Mouse (Mus musculus) midbrain, embryonic 16.5 days (tissue): ENCODE results near the gene Lnx2. TPM values are rescaled to one million over a fixed set of nuclear protein-coding genes. Genes with fewer than 3 reads are reported as not detected.

Experiments used
- ATAC-seq: fragments of 200-750 bp; cut with Nextera tagmentation; 2 replicates; pipeline ENCODE4 v1.8.0; 2017; ENCODE audit warnings: moderate TSS enrichment
- H3K27ac ChIP-seq: fragments of 300-500 bp; sonication (generic); 2 replicates; pipeline ENCODE4 v1.5.1; 2014; ENCODE audit warnings: mild to moderate bottlenecking, low read length, mixed read lengths
- H3K27me3 ChIP-seq: fragments of 300-500 bp; sonication (generic); 2 replicates; pipeline ENCODE4 v1.6.1; 2014; ENCODE audit warnings: low read depth, low read length, mixed read lengths; ENCODE audit not compliant: control insufficient read depth, insufficient read depth
- H3K36me3 ChIP-seq: fragments of 300-500 bp; sonication (generic); 2 replicates; pipeline ENCODE4 v1.6.1; 2014; ENCODE audit warnings: mild to moderate bottlenecking, low read length, moderate library complexity, mixed read lengths; ENCODE audit not compliant: control insufficient read depth, insufficient read depth
- H3K4me1 ChIP-seq: fragments of 300-500 bp; sonication (generic); 2 replicates; pipeline ENCODE4 v1.6.1; 2014; ENCODE audit warnings: mild to moderate bottlenecking, low read length, mixed read lengths; ENCODE audit not compliant: control insufficient read depth, insufficient read depth
- H3K4me2 ChIP-seq: fragments of 300-500 bp; sonication (generic); 2 replicates; pipeline ENCODE4 v1.6.1; 2014; ENCODE audit warnings: mild to moderate bottlenecking, low read length, mixed read lengths
- H3K4me3 ChIP-seq: fragments of 300-500 bp; sonication (generic); 2 replicates; pipeline ENCODE4 v1.5.1; 2014; ENCODE audit warnings: low read depth, mild to moderate bottlenecking, low read length, moderate library complexity, mixed read lengths
- H3K9ac ChIP-seq: fragments of 300-500 bp; sonication (generic); 2 replicates; pipeline ENCODE4 v1.6.1; 2014; ENCODE audit warnings: low read depth, low read length, mixed read lengths
- H3K9me3 ChIP-seq: fragments of 300-500 bp; sonication (generic); replicated peaks from 2 replicates; pipeline ENCODE4 v1.6.1; 2014; ENCODE audit warnings: mild to moderate bottlenecking, low read length, mixed read lengths; ENCODE audit not compliant: control insufficient read depth, poor library complexity, severe bottlenecking
- WGBS: fragments of 180-500 bp; shearing (Covaris S2); extraction: QIAGEN DNeasy Blood & Tissue Kit; methylation state at CpG from one replicate; pipeline ENCODE4 v1.1.7; 2014; 5-methylcytosine and 5-hydroxymethylcytosine counted together
- polyA plus RNA-seq: library from polyadenylated mRNA; unstranded; fragments of >200 nt; fragmentation: Nextera tagmentation; extraction: Ambion mirVana; gene quantifications from 2 replicates; pipeline ENCODE4 v1.2.1, GENCODE M21; 2015

Lnx2 gene
- polyA plus RNA-seq, 1 experiment from 2014 or later: 4.5 TPM

GRCm38 (mm10) chr5:147107276-147107675 is 30.9 kb upstream of the Lnx2 start:
- Histone ChIP-seq H3K4me3 (no peak overlapping the region), H3K27me3 (no peaks in the 10 kb centered on the region), H3K9ac (no peak overlapping the region), H3K9me3 (no peaks in the 10 kb centered on the region), H3K27ac (no peak overlapping the region), H3K4me2 (no peak overlapping the region), H3K4me1 (no peaks in the 10 kb centered on the region), H3K36me3 (peaks cover 8% of the 10 kb centered on the region; the same call in 1 of the 2 replicates)
- 90% methylated on average over 3 of the region's 3 CpGs for WGBS
- ATAC-seq: no peak

- H3K4me2 ChIP-seq: no peak overlapping the region
- H3K4me3 ChIP-seq: no peak overlapping the region
Observed at GRCm38 (mm10) chr5:147102295-147102694, 25.9 kb upstream of the Lnx2 start.

GRCm38 (mm10) chr5:147100180-147100579 is 23.8 kb upstream of the Lnx2 start:
- ATAC-seq: no peak
- Histone ChIP-seq H3K4me3 (no peak overlapping the region), H3K4me2 (no peak overlapping the region), H3K9ac (no peak overlapping the region), H3K4me1 (no peaks in the 10 kb centered on the region), H3K27me3 (no peaks in the 10 kb centered on the region), H3K27ac (no peak overlapping the region), H3K36me3 (peaks cover 2% of the 10 kb centered on the region; the same call in 1 of the 2 replicates), H3K9me3 (no peaks in the 10 kb centered on the region)
- 71% methylated on average over 2 of the region's 2 CpGs for WGBS

More at GRCm38 (mm10) chr5:147102295-147102694, 25.9 kb upstream of the Lnx2 start:
- ATAC-seq: no peak
- 87% methylated on average over 6 of the region's 6 CpGs for WGBS
- Histone ChIP-seq H3K4me1 (no peaks in the 10 kb centered on the region), H3K9me3 (no peaks in the 10 kb centered on the region), H3K9ac (no peak overlapping the region), H3K27ac (no peak overlapping the region), H3K36me3 (peaks cover 3% of the 10 kb centered on the region; the same call in 1 of the 2 replicates), H3K27me3 (no peaks in the 10 kb centered on the region)

GRCm38 (mm10) chr5:147098667-147099066 is 22.3 kb upstream of the Lnx2 start:
- Histone ChIP-seq H3K4me2 (no peak overlapping the region), H3K27me3 (no peaks in the 10 kb centered on the region), H3K9me3 (no peaks in the 10 kb centered on the region), H3K36me3 (no peaks in the 10 kb centered on the region), H3K4me1 (no peaks in the 10 kb centered on the region), H3K9ac (no peak overlapping the region), H3K27ac (no peak overlapping the region), H3K4me3 (no peak overlapping the region)
- no peak for ATAC-seq
- 91% methylated on average over 7 of the region's 7 CpGs for WGBS

GRCm38 (mm10) chr5:147096586-147096985 is 20.2 kb upstream of the Lnx2 start:
- H3K4me1 ChIP-seq: no peaks in the 10 kb centered on the region
- no peak overlapping the region for H3K4me3 ChIP-seq
- H3K27me3 ChIP-seq: no peaks in the 10 kb centered on the region
- ATAC-seq: no peak
- no peak overlapping the region for H3K4me2 ChIP-seq
- no peaks in the 10 kb centered on the region for H3K36me3 ChIP-seq
- no peak overlapping the region for H3K27ac ChIP-seq
- no peaks in the 10 kb centered on the region for H3K9me3 ChIP-seq
- WGBS: 91% methylated on average over 4 of the region's 4 CpGs
- H3K9ac ChIP-seq: no peak overlapping the region

GRCm38 (mm10) chr5:147094296-147094695 is 17.9 kb upstream of the Lnx2 start:
- H3K9ac ChIP-seq: no peak overlapping the region
- no peak overlapping the region for H3K27ac ChIP-seq
- 98% methylated on average over 6 of the region's 6 CpGs for WGBS
- no peaks in the 10 kb centered on the region for H3K27me3 ChIP-seq
- no peak overlapping the region for H3K4me3 ChIP-seq
- H3K4me1 ChIP-seq: no peaks in the 10 kb centered on the region
- no peaks in the 10 kb centered on the region for H3K36me3 ChIP-seq
- H3K4me2 ChIP-seq: no peak overlapping the region
- no peak for ATAC-seq
- H3K9me3 ChIP-seq: no peaks in the 10 kb centered on the region

- no peak overlapping the region for H3K9ac ChIP-seq
- ATAC-seq: no peak
- H3K9me3 ChIP-seq: no peaks in the 10 kb centered on the region
- no peak overlapping the region for H3K27ac ChIP-seq
- H3K4me2 ChIP-seq: no peak overlapping the region
- H3K27me3 ChIP-seq: no peaks in the 10 kb centered on the region
- H3K36me3 ChIP-seq: no peaks in the 10 kb centered on the region; the same call in 1 of the 2 replicates
- H3K4me3 ChIP-seq: no peak overlapping the region
- 94% methylated on average over 7 of the region's 7 CpGs for WGBS
- no peaks in the 10 kb centered on the region for H3K4me1 ChIP-seq
Observed at GRCm38 (mm10) chr5:147092448-147092847, 16.1 kb upstream of the Lnx2 start.

- no peak overlapping the region for H3K27ac ChIP-seq
- WGBS: 87% methylated on average over 11 of the region's 11 CpGs
Observed at GRCm38 (mm10) chr5:147090256-147090963, 14.0 kb upstream of the Lnx2 start.

GRCm38 (mm10) chr5:147089836-147090235 is 13.4 kb upstream of the Lnx2 start:
- H3K27me3 ChIP-seq: no peaks in the 10 kb centered on the region
- no peak for ATAC-seq
- no peak overlapping the region for H3K27ac ChIP-seq
- no peaks in the 10 kb centered on the region; the same call in 1 of the 2 replicates for H3K36me3 ChIP-seq
- no peak overlapping the region for H3K9ac ChIP-seq
- H3K4me1 ChIP-seq: no peaks in the 10 kb centered on the region
- no peaks in the 10 kb centered on the region for H3K9me3 ChIP-seq
- 83% methylated on average over 3 of the region's 3 CpGs for WGBS
- H3K4me2 ChIP-seq: no peak overlapping the region
- no peak overlapping the region for H3K4me3 ChIP-seq

More at GRCm38 (mm10) chr5:147090256-147090963, 14.0 kb upstream of the Lnx2 start:
- H3K4me1 ChIP-seq: no peaks in the 10 kb centered on the region
- ATAC-seq: no peak
- no peak overlapping the region for H3K4me2 ChIP-seq
- no peaks in the 10 kb centered on the region for H3K9me3 ChIP-seq
- H3K9ac ChIP-seq: no peak overlapping the region
- no peaks in the 10 kb centered on the region for H3K27me3 ChIP-seq
- no peaks in the 10 kb centered on the region; the same call in 1 of the 2 replicates for H3K36me3 ChIP-seq
- no peak overlapping the region for H3K4me3 ChIP-seq
